Mouse (Mus musculus): ENCODE measurements around the gene Tmem186. TPM values are rescaled to one million over a fixed set of nuclear protein-coding genes. Genes with fewer than 3 reads are reported as not detected.

Gene Tmem186
- total RNA-seq, 2 experiments from 2014 or later: 19.1 to 19.4 TPM

- peak; percentile 53 to 64 for DNase-seq
These were observed 29.7 kb upstream of the Tmem186 start for GRCm38 (mm10) chr16:8667261-8667660.

GRCm38 (mm10) chr16:8666452-8666851, 28.9 kb upstream of the Tmem186 start:
- peak; percentile 69 to 90 for DNase-seq

- peak in 1 of 2 experiments; percentile 37 for DNase-seq
These were observed 27.9 kb upstream of the Tmem186 start for GRCm38 (mm10) chr16:8665367-8665766.

GRCm38 (mm10) chr16:8663606-8664539, 26.4 kb upstream of the Tmem186 start:
- DNase-seq: peak in 1 of 2 experiments; percentile 32

- no peak for DNase-seq
These were observed 25.5 kb upstream of the Tmem186 start for GRCm38 (mm10) chr16:8663022-8663421.

GRCm38 (mm10) chr16:8658764-8659163, 21.3 kb upstream of the Tmem186 start:
- DNase-seq: no peak

- no peak for DNase-seq
These were observed 20.8 kb upstream of the Tmem186 start for GRCm38 (mm10) chr16:8658349-8658748.

GRCm38 (mm10) chr16:8656256-8656655, 18.7 kb upstream of the Tmem186 start:
- DNase-seq: no peak

GRCm38 (mm10) chr16:8655599-8655998, 18.1 kb upstream of the Tmem186 start:
- no peak for DNase-seq

- DNase-seq: no peak
These were observed 17.6 kb upstream of the Tmem186 start for GRCm38 (mm10) chr16:8655108-8655507.

GRCm38 (mm10) chr16:8650007-8650406, 12.5 kb upstream of the Tmem186 start:
- DNase-seq: no peak

GRCm38 (mm10) chr16:8645546-8645945, 8.0 kb upstream of the Tmem186 start:
- no peak for DNase-seq

- peak; percentile 51 to 62 for DNase-seq
These were observed 6.3 kb upstream of the Tmem186 start for GRCm38 (mm10) chr16:8643855-8644254.

- no peak for DNase-seq
These were observed 2.1 kb upstream of the Tmem186 start for GRCm38 (mm10) chr16:8639466-8640191.

- no peak for DNase-seq
These were observed 619 bp upstream of the Tmem186 start for GRCm38 (mm10) chr16:8638131-8638530.

GRCm38 (mm10) chr16:8636867-8637216, 670 bp downstream of the Tmem186 start:
- DNase-seq: no peak

GRCm38 (mm10) chr16:8631428-8631827, 6.1 kb downstream of the Tmem186 start:
- no peak for DNase-seq

GRCm38 (mm10) chr16:8630419-8630818, 7.1 kb downstream of the Tmem186 start:
- DNase-seq: no peak

GRCm38 (mm10) chr16:8620315-8621115, 17.0 kb downstream of the Tmem186 start:
- DNase-seq: no peak

- DNase-seq: no peak
These were observed 17.7 kb downstream of the Tmem186 start for GRCm38 (mm10) chr16:8619659-8620314.

- no peak for DNase-seq
These were observed 24.1 kb downstream of the Tmem186 start for GRCm38 (mm10) chr16:8613447-8613846.

GRCm38 (mm10) chr16:8613039-8613438, 24.5 kb downstream of the Tmem186 start:
- DNase-seq: no peak
